Mouse (Mus musculus) cerebellum, adult 11 months (tissue): ENCODE data around the gene Olfr495.

Experiments used
- DNase-seq: peaks from one replicate; pipeline ENCODE4 v3.0.0; 2022

Olfr495 gene

DNA sequence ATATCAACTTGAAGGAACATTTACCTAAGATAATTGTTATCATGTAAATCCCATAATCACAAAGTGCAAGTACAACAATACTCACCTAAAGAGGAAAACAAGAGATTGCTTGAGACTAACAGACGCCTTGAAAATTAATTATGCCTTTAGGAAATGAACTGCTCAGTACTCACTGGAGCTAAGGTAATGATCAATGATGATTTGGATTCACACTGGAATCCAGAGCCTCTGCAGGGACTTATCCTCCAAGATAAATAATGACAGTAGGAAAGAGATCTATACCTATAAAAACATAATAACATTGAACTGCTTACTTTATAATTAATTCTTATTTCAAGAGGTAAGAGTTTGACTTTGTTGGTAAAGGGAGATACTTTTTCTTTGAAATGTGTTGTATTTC is at the start of gene Olfr495:
Olfr495 (plus strand) TSS at position 301 of the 400 bp plus-strand sequence.
- no peak for DNase-seq

DNA sequence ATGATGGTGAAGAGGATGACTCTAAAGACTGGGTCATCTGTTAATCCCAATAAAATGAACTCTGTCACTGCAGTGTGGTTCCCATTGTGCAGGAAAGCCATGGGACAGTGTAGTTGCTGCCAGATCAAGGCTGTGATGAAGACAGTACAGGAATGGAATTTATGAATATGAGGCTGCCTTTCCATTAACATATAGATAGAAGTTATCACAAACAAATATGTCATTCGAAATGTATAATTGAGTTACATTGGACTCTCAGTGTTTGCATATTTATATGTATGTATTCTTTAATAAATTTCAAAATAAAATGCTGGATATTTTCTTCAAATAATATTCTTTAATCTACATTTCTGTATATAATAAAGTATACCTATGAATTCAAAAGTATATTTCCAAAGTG is 46.1 kb upstream of the Olfr495 start, which contains the start of gene Olfr493:
Olfr493 (minus strand) TSS at position 101 of the 400 bp plus-strand sequence.
- DNase-seq, result no peak

DNA sequence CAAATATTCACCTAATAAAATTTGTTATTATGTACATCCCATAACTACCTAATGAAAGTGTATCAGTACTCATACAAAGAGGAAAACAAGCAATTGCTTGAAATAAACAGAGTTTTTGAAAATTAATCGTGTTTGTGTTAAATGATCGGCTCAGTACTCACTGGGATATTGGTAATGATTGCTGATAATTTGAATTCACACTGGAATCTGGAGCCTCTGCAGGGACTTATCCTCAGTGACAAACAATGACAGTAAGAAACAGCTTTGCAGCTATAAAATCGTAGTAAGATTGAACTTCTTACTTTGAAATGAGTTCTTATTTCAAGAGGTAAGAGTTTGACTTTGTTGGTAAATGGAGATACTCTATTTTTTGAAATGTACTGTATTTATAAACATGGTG is 27.9 kb upstream of the Olfr495 start, which contains the start of gene Olfr494:
Olfr494 (plus strand) TSS at position 301 of the 400 bp plus-strand sequence.
- DNase-seq, result no peak

DNA sequence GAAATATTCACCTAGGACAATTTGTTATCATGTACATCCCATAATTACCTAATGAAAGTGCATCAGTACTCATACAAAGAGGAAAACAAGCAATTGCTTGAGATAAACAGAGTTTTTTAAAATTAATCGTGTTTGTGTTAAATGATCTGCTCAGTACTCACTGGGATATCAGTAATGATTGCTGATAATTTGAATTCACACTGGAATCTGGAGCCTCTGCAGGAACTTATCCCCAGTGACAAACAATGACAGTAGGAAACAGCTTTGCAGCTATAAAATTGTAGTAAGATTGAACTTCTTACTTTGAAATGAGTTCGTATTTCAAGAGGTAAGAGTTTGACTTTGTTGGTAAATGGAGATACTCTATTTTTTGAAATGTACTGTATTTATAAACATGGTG is 27.2 kb downstream of the Olfr495 start, which contains the start of gene Olfr497:
Olfr497 (plus strand) TSS at position 301 of the 400 bp plus-strand sequence.
- DNase-seq, result no peak
